Mouse (Mus musculus): ENCODE data around the gene Gosr2. TPM values are rescaled to one million over a fixed set of nuclear protein-coding genes. Genes with fewer than 3 reads are reported as not detected.

The Gosr2 gene
- polyA plus RNA-seq (2015; fragmentation: Nextera tagmentation; extraction: Ambion mirVana), result 75.8 and 79.2 TPM in 2 replicates

- Histone ChIP-seq H3K4me2 (ENCODE audit: low read depth, low read length) (peak within 1 kb of the TSS; percentile 71), H3K9me3 (ENCODE audit: control insufficient read depth, low read length) (no peaks in the 10 kb centered on the region), H3K9ac (ENCODE audit: low read length) (peak within 1 kb of the TSS; percentile 92), H3K27me3 (ENCODE audit: control insufficient read depth, insufficient read depth, low read depth, low read length) (no peaks in the 10 kb centered on the region), H3K36me3 (ENCODE audit: control insufficient read depth, insufficient read depth, low read length) (no peaks in the 10 kb centered on the region), H3K4me1 (replicated peaks; ENCODE audit: control insufficient read depth, insufficient read depth, low read length) (0 out of 2 replicates have a peak, but pooled peaks cover 4% of the 10 kb centered on the region), H3K4me3 (ENCODE audit: low read length) (peak within 1 kb of the TSS; percentile 94), H3K27ac (ENCODE audit: low read length) (peak within 1 kb of the TSS; percentile 99)
- ATAC-seq (ENCODE audit: low read depth), result peak; percentile 98
- under 1% methylated on average over 57 of the region's 57 CpGs for WGBS
Observed at GRCm38 (mm10) chr11:103697565-103698176, at the start of gene Gosr2. Gosr2 (minus strand) TSS chr11:103697898.

GRCm38 (mm10) chr11:103735046-103735781 lies 37.5 kb upstream of the Gosr2 start:
- H3K27me3 ChIP-seq (ENCODE audit: control insufficient read depth, insufficient read depth, low read depth, low read length), result no peaks in the 10 kb centered on the region
- ATAC-seq (ENCODE audit: low read depth), result 0 out of 2 replicates have a peak, but pooled peaks have one; percentile 35
- 47% methylated on average over 19 of the region's 19 CpGs for WGBS
- no peak overlapping the region for H3K4me2 ChIP-seq (ENCODE audit: low read depth, low read length)
- no peaks in the 10 kb centered on the region for H3K9me3 ChIP-seq (ENCODE audit: control insufficient read depth, low read length)
- H3K27ac ChIP-seq (ENCODE audit: low read length), result no peak overlapping the region
- H3K4me1 ChIP-seq (replicated peaks; ENCODE audit: control insufficient read depth, insufficient read depth, low read length), result peaks cover 7% of the 10 kb centered on the region; the same call in 1 of the 2 replicates
- no peak overlapping the region for H3K9ac ChIP-seq (ENCODE audit: low read length)
- H3K4me3 ChIP-seq (ENCODE audit: low read length), result no peak overlapping the region
- no peaks in the 10 kb centered on the region for H3K36me3 ChIP-seq (ENCODE audit: control insufficient read depth, insufficient read depth, low read length)

DNA sequence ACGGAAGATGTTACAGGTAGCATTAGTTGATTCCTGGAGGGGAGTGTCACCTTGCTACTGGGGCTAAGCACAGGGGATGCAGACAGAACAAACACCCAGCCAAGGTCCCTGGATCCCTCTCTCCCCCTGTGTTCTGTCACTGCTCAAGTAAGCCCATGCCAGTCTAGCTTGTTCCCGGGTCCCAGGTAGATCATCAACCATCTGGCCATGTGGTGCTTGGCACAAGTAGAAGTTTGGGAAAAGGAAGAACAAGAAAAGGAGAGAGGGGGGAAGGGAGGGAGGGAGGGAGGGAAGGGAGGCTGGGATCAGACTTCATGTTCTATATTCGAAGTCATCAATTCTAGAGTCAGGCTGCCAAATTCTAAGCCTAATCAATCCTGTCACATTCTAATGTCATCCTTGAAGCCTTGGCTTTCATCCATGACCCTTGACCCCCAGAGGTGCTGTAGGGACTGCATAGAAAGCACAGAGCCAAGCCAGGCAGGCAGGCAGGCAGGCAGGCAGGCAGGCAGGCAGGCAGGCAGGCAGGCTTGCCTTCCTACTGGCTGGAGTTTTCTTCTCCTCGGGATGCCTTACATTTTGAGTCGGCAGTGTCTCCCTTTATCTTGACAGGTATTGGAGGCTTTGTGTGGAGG lies 36.8 kb upstream of the Gosr2 start:
- Histone ChIP-seq H3K27ac (ENCODE audit: low read length) (no peak overlapping the region), H3K4me1 (replicated peaks; ENCODE audit: control insufficient read depth, insufficient read depth, low read length) (peaks cover 7% of the 10 kb centered on the region; the same call in 1 of the 2 replicates), H3K4me3 (ENCODE audit: low read length) (no peak overlapping the region), H3K9ac (ENCODE audit: low read length) (no peak overlapping the region), H3K9me3 (ENCODE audit: control insufficient read depth, low read length) (no peaks in the 10 kb centered on the region), H3K36me3 (ENCODE audit: control insufficient read depth, insufficient read depth, low read length) (no peaks in the 10 kb centered on the region), H3K27me3 (ENCODE audit: control insufficient read depth, insufficient read depth, low read depth, low read length) (no peaks in the 10 kb centered on the region), H3K4me2 (ENCODE audit: low read depth, low read length) (no peak overlapping the region)
- ATAC-seq (ENCODE audit: low read depth), result no peak
- WGBS, result 47% methylated on average over 5 of the region's 5 CpGs

GRCm38 (mm10) chr11:103733961-103734360 lies 36.3 kb upstream of the Gosr2 start:
- no peak overlapping the region for H3K27ac ChIP-seq (ENCODE audit: low read length)
- 80% methylated on average over 2 of the region's 2 CpGs for WGBS
- peak; percentile 43; the same call in 1 of the 2 replicates for ATAC-seq (ENCODE audit: low read depth)

DNA sequence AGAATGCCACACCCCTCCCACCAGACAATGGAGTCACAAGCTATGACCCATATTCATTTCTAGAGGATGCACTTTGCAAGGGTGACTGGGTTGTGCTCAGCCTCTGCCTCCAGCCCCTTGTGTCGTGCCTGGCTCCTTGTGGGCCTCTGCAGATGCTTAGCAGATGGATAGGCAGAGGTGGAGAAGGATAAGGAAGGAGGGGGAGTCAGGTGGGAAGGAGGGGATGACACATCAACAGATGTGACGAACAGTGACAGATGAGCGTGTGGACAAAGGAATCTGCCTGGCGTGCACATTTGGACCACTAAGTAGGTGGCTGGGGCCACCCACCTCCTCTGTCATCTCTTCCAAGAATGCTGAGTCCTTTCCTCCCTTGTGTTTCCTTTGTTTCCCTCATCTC lies 35.4 kb upstream of the Gosr2 start:
- ATAC-seq (ENCODE audit: low read depth), result no peak
- 57% methylated on average over 4 of the region's 4 CpGs for WGBS
- Histone ChIP-seq H3K27ac (ENCODE audit: low read length) (no peak overlapping the region), H3K9me3 (ENCODE audit: control insufficient read depth, low read length) (no peaks in the 10 kb centered on the region), H3K4me1 (replicated peaks; ENCODE audit: control insufficient read depth, insufficient read depth, low read length) (peaks cover 7% of the 10 kb centered on the region; the same call in 1 of the 2 replicates), H3K9ac (ENCODE audit: low read length) (no peak overlapping the region), H3K4me3 (ENCODE audit: low read length) (no peak overlapping the region), H3K36me3 (ENCODE audit: control insufficient read depth, insufficient read depth, low read length) (no peaks in the 10 kb centered on the region), H3K4me2 (ENCODE audit: low read depth, low read length) (no peak overlapping the region), H3K27me3 (ENCODE audit: control insufficient read depth, insufficient read depth, low read depth, low read length) (no peaks in the 10 kb centered on the region)

More at GRCm38 (mm10) chr11:103733961-103734360, 36.3 kb upstream of the Gosr2 start:
- H3K9ac ChIP-seq (ENCODE audit: low read length), result no peak overlapping the region
- no peaks in the 10 kb centered on the region for H3K36me3 ChIP-seq (ENCODE audit: control insufficient read depth, insufficient read depth, low read length)
- no peak overlapping the region for H3K4me3 ChIP-seq (ENCODE audit: low read length)
- no peaks in the 10 kb centered on the region for H3K9me3 ChIP-seq (ENCODE audit: control insufficient read depth, low read length)
- peaks cover 7% of the 10 kb centered on the region; the same call in 1 of the 2 replicates for H3K4me1 ChIP-seq (replicated peaks; ENCODE audit: control insufficient read depth, insufficient read depth, low read length)
- H3K27me3 ChIP-seq (ENCODE audit: control insufficient read depth, insufficient read depth, low read depth, low read length), result no peaks in the 10 kb centered on the region
- H3K4me2 ChIP-seq (ENCODE audit: low read depth, low read length), result no peak overlapping the region

DNA sequence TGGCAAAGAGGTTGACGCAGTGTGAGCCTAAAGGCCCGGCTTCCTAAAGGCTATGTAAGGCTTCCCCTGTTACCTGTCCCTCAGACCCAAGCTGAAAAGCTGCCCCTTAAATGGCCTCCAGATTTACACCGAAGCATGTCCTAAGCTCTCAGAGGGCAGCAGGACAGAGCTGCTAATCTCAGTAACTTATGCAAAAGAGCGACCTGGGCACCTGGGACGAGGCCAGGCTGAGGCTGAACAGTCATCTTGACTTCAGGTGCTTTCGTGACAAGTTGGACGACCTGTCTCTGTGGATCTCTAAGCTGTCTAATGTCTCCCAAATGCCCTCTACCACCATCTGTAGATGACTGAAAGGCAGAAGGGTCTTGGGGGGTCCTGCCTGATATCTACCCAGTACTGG lies 34.6 kb upstream of the Gosr2 start:
- no peak overlapping the region for H3K4me2 ChIP-seq (ENCODE audit: low read depth, low read length)
- WGBS, result 83% methylated on average over 7 of the region's 7 CpGs
- no peaks in the 10 kb centered on the region for H3K27me3 ChIP-seq (ENCODE audit: control insufficient read depth, insufficient read depth, low read depth, low read length)
- no peak overlapping the region for H3K27ac ChIP-seq (ENCODE audit: low read length)
- no peak overlapping the region for H3K4me3 ChIP-seq (ENCODE audit: low read length)
- no peaks in the 10 kb centered on the region for H3K36me3 ChIP-seq (ENCODE audit: control insufficient read depth, insufficient read depth, low read length)
- no peaks in the 10 kb centered on the region for H3K9me3 ChIP-seq (ENCODE audit: control insufficient read depth, low read length)
- no peak overlapping the region for H3K9ac ChIP-seq (ENCODE audit: low read length)
- no peak for ATAC-seq (ENCODE audit: low read depth)
- peaks cover 7% of the 10 kb centered on the region; the same call in 1 of the 2 replicates for H3K4me1 ChIP-seq (replicated peaks; ENCODE audit: control insufficient read depth, insufficient read depth, low read length)

- H3K4me2 ChIP-seq (ENCODE audit: low read depth, low read length), result no peak overlapping the region
- H3K36me3 ChIP-seq (ENCODE audit: control insufficient read depth, insufficient read depth, low read length), result no peaks in the 10 kb centered on the region
- H3K9me3 ChIP-seq (ENCODE audit: control insufficient read depth, low read length), result no peaks in the 10 kb centered on the region
- H3K9ac ChIP-seq (ENCODE audit: low read length), result no peak overlapping the region
- WGBS, result 72% methylated on average over 9 of the region's 9 CpGs
- no peaks in the 10 kb centered on the region for H3K27me3 ChIP-seq (ENCODE audit: control insufficient read depth, insufficient read depth, low read depth, low read length)
- no peak overlapping the region for H3K4me3 ChIP-seq (ENCODE audit: low read length)
- H3K4me1 ChIP-seq (replicated peaks; ENCODE audit: control insufficient read depth, insufficient read depth, low read length), result peaks cover 7% of the 10 kb centered on the region; the same call in 1 of the 2 replicates
- ATAC-seq (ENCODE audit: low read depth), result no peak
- H3K27ac ChIP-seq (ENCODE audit: low read length), result no peak overlapping the region
Observed at GRCm38 (mm10) chr11:103731594-103731993, 33.9 kb upstream of the Gosr2 start.

GRCm38 (mm10) chr11:103729282-103729985 lies 31.7 kb upstream of the Gosr2 start:
- Histone ChIP-seq H3K4me3 (ENCODE audit: low read length) (no peak overlapping the region), H3K9me3 (ENCODE audit: control insufficient read depth, low read length) (no peaks in the 10 kb centered on the region), H3K9ac (ENCODE audit: low read length) (no peak overlapping the region), H3K27ac (ENCODE audit: low read length) (no peak overlapping the region), H3K36me3 (ENCODE audit: control insufficient read depth, insufficient read depth, low read length) (no peaks in the 10 kb centered on the region), H3K4me2 (ENCODE audit: low read depth, low read length) (no peak overlapping the region), H3K27me3 (ENCODE audit: control insufficient read depth, insufficient read depth, low read depth, low read length) (no peaks in the 10 kb centered on the region), H3K4me1 (replicated peaks; ENCODE audit: control insufficient read depth, insufficient read depth, low read length) (0 out of 2 replicates have a peak, but pooled peaks cover 3% of the 10 kb centered on the region)
- no peak for ATAC-seq (ENCODE audit: low read depth)
- 61% methylated on average over 9 of the region's 9 CpGs for WGBS

Measured in lung, embryonic 16.5 days (tissue).